Mouse (Mus musculus) MN1 (cell line): Measurements from ENCODE around the gene Dhx38.
A peak's percentile ranks its signal among the peaks of the same experiment; 100 is the strongest.

ENCODE experiments used
- DNase-seq: peaks from one replicate; pipeline ENCODE4 v3.0.0-alpha.2; 2016; ENCODE audit warnings: low spot score

The Dhx38 gene

GRCm38 (mm10) chr8:109544049-109544448, 21.6 kb downstream of the Dhx38 start:
- no peak for DNase-seq

DNA sequence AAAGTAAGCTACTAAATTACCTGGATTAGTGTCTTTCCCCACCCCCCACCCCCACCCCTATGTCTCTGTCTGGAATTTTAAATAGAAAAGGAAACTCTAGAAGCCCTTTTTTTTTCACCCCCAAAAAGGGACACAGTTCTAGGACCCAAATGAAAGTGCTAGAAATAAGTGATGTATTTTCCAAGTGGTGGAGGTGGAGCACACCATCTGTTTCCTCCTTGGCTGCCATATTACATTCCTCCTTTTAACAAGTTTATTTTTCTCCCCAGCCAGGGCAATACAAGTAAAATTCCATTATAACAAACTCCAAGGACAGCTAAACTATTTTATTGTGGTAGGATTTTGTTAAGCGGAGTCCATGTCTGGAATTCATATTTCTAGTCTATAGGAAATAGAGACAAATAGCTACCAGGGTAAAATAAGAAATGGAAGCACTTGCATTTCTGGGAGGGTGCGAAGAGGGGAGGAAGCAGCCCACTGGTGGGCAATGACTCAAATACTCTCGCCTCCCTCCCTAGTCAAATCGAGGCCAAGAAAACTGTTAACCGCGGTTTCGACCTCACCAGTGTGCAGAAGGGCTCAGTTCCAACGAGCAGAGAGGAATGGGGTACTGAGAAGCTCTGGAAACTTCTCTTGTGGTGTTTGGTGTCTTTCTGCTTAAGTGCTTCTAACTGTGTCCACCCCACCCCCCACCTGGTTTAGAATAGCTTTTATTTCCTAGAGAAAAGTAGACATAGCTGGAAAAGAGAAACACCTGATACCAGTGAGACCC, 22.7 kb downstream of the Dhx38 start:
- no peak for DNase-seq

DNA sequence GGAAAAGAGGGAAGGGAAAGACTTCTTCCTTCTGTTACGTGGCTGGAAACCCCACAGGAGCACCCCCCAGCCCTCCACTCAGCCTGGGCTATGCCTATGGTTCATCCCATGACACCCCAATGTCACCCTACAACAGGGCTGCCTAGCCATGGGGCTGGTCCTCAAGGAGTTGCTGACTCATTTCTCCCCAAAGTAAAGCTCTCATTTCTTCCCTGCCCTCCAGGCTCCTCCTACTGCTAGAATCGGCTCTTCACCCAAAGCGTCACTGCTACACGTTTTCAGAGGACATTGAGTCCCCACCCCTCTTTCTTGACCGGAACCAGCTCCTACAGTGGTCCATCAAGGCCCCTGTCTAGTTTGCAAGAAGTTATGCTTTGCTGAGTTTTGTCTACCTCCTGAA, 23.5 kb downstream of the Dhx38 start:
- no peak for DNase-seq

DNA sequence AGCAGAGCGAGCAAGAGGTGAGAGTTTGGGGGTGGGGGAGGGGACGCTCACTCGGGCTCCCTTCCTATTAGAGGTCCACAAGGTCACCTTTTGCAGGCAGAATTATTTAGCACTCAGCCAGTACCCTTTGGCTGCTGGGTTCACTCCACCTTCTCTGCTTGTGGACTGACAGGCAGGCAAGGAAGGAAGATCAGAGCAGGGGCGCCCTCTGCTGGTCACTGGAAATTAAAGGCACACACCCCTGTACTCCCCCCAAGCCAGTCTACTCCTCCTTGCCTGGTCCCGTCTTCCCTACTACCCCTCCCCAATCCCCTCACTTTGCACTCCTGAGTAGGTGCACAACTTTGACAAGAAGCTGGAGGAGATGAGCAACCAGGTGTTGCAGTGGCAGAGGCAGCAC, 29.0 kb downstream of the Dhx38 start:
- DNase-seq, result peak; percentile 80

DNA sequence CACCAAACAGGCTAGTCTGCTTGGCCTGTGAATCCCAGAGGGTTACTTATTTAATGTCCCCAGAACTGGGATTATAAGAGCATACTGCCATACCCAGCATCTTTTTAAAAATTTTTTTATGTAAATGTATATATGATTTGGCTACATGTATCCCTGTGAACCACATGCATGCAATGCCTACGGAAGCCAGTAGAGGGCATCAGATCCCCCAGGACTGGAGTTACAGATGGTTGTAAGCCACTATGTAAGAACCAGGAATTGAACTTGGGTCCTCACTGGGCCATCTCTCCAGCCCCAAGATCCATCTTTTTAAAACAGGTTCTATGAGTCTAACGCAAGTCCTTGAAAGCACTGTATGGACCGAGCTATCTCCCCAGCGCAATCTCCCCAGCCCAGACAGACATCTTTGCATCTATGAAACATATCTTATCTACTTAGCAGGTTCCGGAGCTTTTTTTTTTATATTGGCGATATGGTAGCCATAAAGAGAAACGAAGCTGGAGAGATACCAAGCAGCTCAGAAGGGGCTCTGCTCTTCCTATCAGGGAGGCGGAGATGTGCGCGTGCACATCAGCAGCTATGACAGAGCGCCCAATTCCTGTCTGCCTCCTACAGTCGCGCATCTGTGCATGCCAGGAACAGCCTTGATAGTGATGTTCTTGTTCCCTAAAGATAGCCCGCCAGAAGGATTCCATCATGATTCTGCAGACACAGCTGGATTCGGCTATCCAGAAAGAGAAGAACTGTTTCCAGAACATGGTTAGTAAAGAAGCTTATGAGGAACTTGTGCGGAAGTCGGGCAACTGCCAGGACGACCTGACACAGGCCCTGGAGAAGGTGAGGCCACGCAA, 30.3 kb downstream of the Dhx38 start:
- DNase-seq, result peak; percentile 50

DNA sequence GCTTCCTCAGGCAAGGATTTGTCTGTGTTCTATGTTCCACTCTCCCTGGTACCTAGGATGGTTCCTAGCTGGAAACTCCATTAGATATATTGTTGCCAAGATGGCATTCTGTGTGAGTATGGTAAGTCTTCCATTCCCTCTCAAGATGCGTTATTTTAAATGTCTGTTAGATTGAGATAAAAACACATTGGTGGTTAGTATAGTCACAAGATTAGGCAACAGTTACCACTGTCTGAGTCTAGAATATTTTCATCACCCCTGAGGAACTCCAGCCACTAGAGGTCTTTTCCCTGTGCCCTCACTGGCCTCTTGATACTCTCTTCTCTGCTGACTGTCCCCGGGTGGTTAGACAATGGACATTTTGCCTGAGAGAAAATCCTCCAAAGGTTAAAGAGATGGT, 41.7 kb downstream of the Dhx38 start:
- no peak for DNase-seq

GRCm38 (mm10) chr8:109505560-109505959, 60.1 kb downstream of the Dhx38 start:
- no peak for DNase-seq

DNA sequence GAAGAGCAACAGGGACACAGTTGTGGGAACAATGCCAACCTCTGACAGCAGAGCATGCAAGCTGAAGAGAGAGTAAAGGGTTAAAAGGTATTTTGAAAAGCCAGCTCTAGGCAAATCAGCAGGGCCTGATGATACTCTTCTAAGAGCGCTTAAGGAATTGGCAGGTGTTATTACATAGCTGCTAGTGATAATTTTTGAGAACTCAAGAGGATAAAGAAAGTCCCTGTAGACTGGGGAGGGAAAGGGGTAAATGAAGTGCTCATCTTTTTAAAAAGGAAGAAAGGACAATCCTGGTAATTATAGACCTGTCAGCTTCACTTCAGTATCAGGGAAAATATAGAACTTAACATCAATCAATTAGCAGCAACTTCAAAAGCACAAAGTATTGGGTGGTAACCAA, 62.1 kb downstream of the Dhx38 start:
- no peak for DNase-seq

- DNase-seq, result peak; percentile 56
Measured at GRCm38 (mm10) chr8:109499009-109499717, 66.5 kb downstream of the Dhx38 start.
